Mouse (Mus musculus) right cerebral cortex, adult 18-20 months (tissue): ENCODE measurements around the gene Gm17545.

ENCODE experiments used
- DNase-seq: peaks from one replicate; pipeline ENCODE4 v3.0.0; 2022; ENCODE audit warnings: mixed read lengths

Gm17545 gene

DNA sequence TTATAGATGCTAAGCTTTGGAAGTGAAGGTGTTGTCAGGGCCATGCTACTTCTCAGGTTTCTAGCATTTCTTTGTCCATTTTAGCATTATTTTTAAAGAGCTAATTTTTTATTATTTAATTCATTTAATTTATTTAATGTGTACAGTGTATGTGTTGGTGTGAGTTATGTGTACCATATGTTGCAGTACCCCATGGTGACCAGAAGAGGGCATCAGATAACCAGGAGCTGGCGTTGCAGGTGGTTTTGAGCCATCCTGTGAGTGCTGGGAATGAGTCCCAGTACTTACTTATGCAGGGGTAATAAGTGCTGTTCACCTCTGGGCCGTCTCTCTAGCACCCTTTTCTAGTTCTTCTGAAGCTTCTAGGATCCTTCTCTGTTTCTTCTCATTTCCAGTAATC, 41.0 kb downstream of the Gm17545 start:
- no peak for DNase-seq

DNA sequence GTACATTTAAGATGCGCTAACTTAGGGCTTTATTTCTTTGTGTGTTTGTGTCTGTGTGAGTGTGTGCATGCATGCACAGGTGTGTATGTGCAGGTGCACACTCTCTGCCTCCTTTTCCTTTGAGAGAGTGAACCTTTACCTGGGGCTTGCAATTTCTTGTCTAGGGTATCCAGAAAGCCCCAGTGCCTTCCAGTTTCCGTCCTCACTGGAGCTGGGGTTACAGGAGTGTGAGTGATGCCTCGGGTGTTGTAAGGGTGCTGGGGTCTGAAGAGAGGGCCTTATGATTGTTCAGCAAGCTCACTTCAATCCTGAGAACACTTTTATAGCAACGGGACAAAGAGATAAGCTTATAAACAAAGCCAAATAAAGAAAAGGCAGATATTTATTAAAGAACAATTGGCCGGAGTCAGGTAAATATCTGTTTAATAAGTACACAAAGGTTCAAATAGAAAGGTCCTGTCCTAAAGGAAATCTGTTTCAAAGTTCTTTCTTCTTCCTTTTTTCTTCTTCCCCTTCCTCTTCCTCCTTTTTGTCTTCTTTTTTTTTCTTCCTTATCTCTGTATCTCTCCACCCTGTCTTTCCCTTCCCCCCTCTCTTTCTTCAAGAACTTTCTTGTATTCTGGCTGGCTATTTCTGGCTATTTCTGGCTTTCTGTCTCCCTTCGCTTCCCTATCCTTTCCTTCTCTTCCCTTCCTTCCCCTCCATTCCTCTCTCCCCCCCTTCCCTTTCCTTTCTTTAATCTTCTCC, 43.1 kb downstream of the Gm17545 start:
- no peak for DNase-seq

DNA sequence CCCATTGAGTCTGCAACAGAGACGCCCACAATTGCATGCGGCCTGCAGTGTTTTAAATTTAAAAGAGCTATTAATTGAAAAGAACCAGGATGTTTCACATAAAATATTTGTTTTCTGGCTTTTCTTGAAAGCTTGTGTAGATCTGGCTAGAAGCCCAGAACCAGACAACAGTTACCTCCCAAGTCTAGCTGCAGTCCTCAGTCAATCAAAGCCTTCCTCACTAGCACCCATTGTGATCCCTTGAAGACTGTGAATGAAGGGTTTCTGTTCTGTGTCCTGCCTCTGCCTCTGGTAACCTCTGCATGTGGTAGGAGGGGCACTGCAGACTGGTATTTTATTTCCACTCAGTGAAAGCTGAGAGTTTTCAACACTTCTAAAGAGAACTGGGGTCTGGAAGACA, 48.9 kb downstream of the Gm17545 start:
- no peak for DNase-seq

DNA sequence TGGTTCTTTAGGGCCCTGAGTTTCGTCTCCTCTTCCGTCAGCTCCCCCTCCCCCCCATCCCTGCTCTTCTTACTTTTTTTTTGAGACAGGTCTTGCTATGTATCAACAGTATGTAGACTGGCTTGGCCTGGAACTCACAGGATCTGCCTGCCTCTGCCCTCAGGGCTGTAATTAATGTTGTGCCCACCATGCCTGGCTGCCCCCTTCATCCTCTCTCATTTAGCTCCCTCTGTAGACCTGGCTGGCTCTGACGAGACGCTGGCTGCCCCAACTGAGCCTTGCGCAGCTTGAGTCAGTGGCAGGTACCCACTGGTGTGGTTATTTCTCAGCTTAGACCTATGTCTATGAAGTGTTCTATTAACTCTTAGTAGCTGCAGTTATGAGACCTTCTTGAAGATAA, 49.5 kb downstream of the Gm17545 start:
- DNase-seq, result no peak

DNA sequence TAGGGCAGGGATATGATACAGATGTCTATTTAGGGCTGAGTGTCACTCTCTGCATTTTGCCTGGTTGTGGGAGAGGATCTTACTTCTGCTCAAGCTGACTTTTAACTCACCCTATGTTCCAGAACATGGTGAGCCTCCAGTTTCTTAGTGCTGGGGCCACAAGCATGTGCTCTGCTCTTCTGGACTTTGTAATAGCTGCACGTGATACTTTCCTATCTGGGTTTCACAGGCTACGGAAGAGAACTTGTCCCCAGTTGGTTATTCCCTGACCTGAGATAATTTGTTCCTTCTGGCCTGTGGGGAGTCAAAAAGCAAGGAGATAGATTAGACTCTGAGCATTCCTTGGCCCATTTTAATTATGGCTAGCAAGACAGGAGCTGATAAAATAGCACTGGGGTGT, 51.5 kb downstream of the Gm17545 start:
- no peak for DNase-seq
